Comparison of ENCODE assay signal across 15 mouse cellular contexts in the genomic region with DNA sequence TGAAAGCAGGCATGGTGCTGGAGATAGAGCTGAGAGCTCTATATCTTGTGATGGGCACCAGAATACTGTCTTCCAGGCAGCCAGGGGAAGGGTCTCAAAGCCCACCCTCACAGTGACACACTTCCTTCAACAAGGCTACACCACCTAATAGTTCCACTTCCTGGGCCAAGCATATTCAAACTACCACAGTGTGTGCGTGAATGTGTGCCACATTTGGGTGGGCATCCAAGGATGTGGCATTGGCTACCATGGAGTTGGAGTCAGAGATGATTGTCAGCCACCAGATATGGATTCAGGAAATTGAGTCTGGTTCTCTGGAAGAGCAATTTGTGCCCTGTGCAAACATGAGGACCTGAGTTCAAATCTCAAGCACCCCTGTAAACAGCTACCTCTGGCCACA. TPM values are rescaled to one million over a fixed set of nuclear protein-coding genes. Genes with fewer than 3 reads are reported as not detected.
DNase-seq lines count a peak whose midpoint lies in the region; ATAC-seq and TF ChIP-seq lines count a peak whose summit lies in the region.
"Had no signal": no experiment of that assay in that cellular context is flagged by ENCODE, and none has a peak within 500 bp of the region (broad histone marks: within the 10 kb centered on the region; RNA-seq: fewer than 3 reads in every experiment).

No protein-coding gene starts in this region.

- no peak for TF ChIP-seq EP300 in lung, postnatal 0 days (IDR thresholded peaks at IDR 0.05)
- TF ChIP-seq EP300 in liver, postnatal 0 days (IDR thresholded peaks at IDR 0.05; ENCODE audit: low read depth) = no peak

- intact Hi-C loops in heart, postnatal 10 days (cut with DNase I) = no loop called here

- ATAC-seq in heart, embryonic 13.5 days (ENCODE audit: extremely low read depth, insufficient number of reproducible peaks, low FRiP score, low TSS enrichment) = no peak
- ATAC-seq in lung, postnatal 0 days = no peak
- no peak for ATAC-seq in liver, postnatal 0 days
- no peak for ATAC-seq in forebrain, embryonic 12.5 days (ENCODE audit: low FRiP score)
- no peak for ATAC-seq in hindbrain, embryonic 13.5 days (ENCODE audit: low FRiP score)

- DNase-seq in heart, postnatal 10 days = no peak
- no peak for DNase-seq in lung, postnatal 0 days (ENCODE audit: low spot score)
- no peak for DNase-seq in lung, postnatal 4 days
- DNase-seq in liver, postnatal 0 days = no peak
- DNase-seq: cerebellum, postnatal 36 days had no signal

- no peak for TF ChIP-seq CTCF in lung, postnatal 0 days (IDR thresholded peaks at IDR 0.05)
- no peak for TF ChIP-seq CTCF in bone marrow macrophage, adult 2 months (IDR thresholded peaks at IDR 0.05; ENCODE audit: low read depth, low read length)
- no peak for TF ChIP-seq CTCF in liver, postnatal 0 days (IDR thresholded peaks at IDR 0.05; ENCODE audit: low read depth)

- peak overlapping the region; percentile 61 for H3K4me2 ChIP-seq in heart, embryonic 13.5 days
- peak overlapping the region; percentile 49 for H3K4me2 ChIP-seq in lung, postnatal 0 days (replicated peaks; ENCODE audit: low read depth, low read length)
- H3K4me2 ChIP-seq in liver, postnatal 0 days (ENCODE audit: low read depth, low read length) = peak overlapping the region; percentile 72
- H3K4me2 ChIP-seq in forebrain, embryonic 12.5 days = no peak overlapping the region
- no peak overlapping the region for H3K4me2 ChIP-seq in hindbrain, embryonic 13.5 days

- H3K9me3 ChIP-seq in heart, embryonic 13.5 days = no peaks in the 10 kb centered on the region
- no peaks in the 10 kb centered on the region for H3K9me3 ChIP-seq in lung, postnatal 0 days (ENCODE audit: low read length)
- peaks cover 3% of the 10 kb centered on the region; the same call in 1 of the 2 replicates for H3K9me3 ChIP-seq in liver, postnatal 0 days (ENCODE audit: low read length)
- no peaks in the 10 kb centered on the region for H3K9me3 ChIP-seq in forebrain, embryonic 12.5 days
- H3K9me3 ChIP-seq in hindbrain, embryonic 13.5 days = no peaks in the 10 kb centered on the region

- no peak overlapping the region for H3K9ac ChIP-seq in heart, embryonic 13.5 days
- H3K9ac ChIP-seq in lung, postnatal 0 days (replicated peaks; ENCODE audit: low read depth) = no peak overlapping the region
- H3K9ac ChIP-seq in liver, postnatal 0 days (replicated peaks) = peak overlapping the region; percentile 68
- H3K9ac ChIP-seq in forebrain, embryonic 12.5 days = no peak overlapping the region
- H3K9ac ChIP-seq in hindbrain, embryonic 13.5 days = no peak overlapping the region

- H3K36me3 ChIP-seq in heart, embryonic 13.5 days = peaks cover 5% of the 10 kb centered on the region; the same call in 1 of the 2 replicates
- no peaks in the 10 kb centered on the region for H3K36me3 ChIP-seq in lung, postnatal 0 days (ENCODE audit: insufficient read depth, low read length)
- peaks cover 19% of the 10 kb centered on the region for H3K36me3 ChIP-seq in liver, postnatal 0 days (replicated peaks; ENCODE audit: insufficient read depth, low read length)
- H3K36me3 ChIP-seq in forebrain, embryonic 12.5 days (replicated peaks) = no peaks in the 10 kb centered on the region; the same call in 1 of the 2 replicates
- H3K36me3 ChIP-seq in hindbrain, embryonic 13.5 days = no peaks in the 10 kb centered on the region

- peaks cover 15% of the 10 kb centered on the region for H3K4me1 ChIP-seq in heart, embryonic 13.5 days
- H3K4me1 ChIP-seq in lung, postnatal 0 days (ENCODE audit: insufficient read depth, low read depth, low read length) = peaks cover 6% of the 10 kb centered on the region; the same call in 1 of the 2 replicates
- peaks cover 35% of the 10 kb centered on the region for H3K4me1 ChIP-seq in bone marrow macrophage, adult 2 months (ENCODE audit: control insufficient read depth, insufficient read depth, low read length)
- peaks cover 46% of the 10 kb centered on the region for H3K4me1 ChIP-seq in liver, postnatal 0 days (ENCODE audit: insufficient read depth)
- H3K4me1 ChIP-seq in forebrain, embryonic 12.5 days = 0 out of 2 replicates have a peak, but pooled peaks cover 6% of the 10 kb centered on the region
- H3K4me1 ChIP-seq in hindbrain, embryonic 13.5 days (replicated peaks) = 0 out of 2 replicates have a peak, but pooled peaks cover 12% of the 10 kb centered on the region

- no peak overlapping the region; the same call in 1 of the 2 replicates for H3K4me3 ChIP-seq in heart, embryonic 13.5 days
- H3K4me3 ChIP-seq in lung, postnatal 0 days (ENCODE audit: low read depth, low read length) = no peak overlapping the region
- H3K4me3 ChIP-seq in bone marrow macrophage, adult 2 months (ENCODE audit: insufficient read depth, low read length) = no peak overlapping the region
- peak overlapping the region; percentile 56 for H3K4me3 ChIP-seq in liver, postnatal 0 days (ENCODE audit: low read depth, low read length)
- H3K4me3 ChIP-seq in forebrain, embryonic 12.5 days (replicated peaks) = no peak overlapping the region
- H3K4me3 ChIP-seq in hindbrain, embryonic 13.5 days = no peak overlapping the region

- 85% methylated on average over 1 of the region's 1 CpGs for WGBS in heart, embryonic 13.5 days
- WGBS in lung, postnatal 0 days = 83% methylated on average over 1 of the region's 1 CpGs
- 86% methylated on average over 1 of the region's 1 CpGs for WGBS in liver, postnatal 0 days (ENCODE audit: insufficient replicate concordance)
- WGBS in forebrain, embryonic 12.5 days = 93% methylated on average over 1 of the region's 1 CpGs
- 96% methylated on average over 1 of the region's 1 CpGs for WGBS in hindbrain, embryonic 13.5 days

- no peaks in the 10 kb centered on the region for H3K27me3 ChIP-seq in heart, embryonic 13.5 days (replicated peaks)
- no peaks in the 10 kb centered on the region for H3K27me3 ChIP-seq in lung, postnatal 0 days (replicated peaks; ENCODE audit: insufficient read depth, low read length)
- H3K27me3 ChIP-seq in liver, postnatal 0 days (ENCODE audit: insufficient read depth, low read length) = no peaks in the 10 kb centered on the region
- H3K27me3 ChIP-seq in forebrain, embryonic 12.5 days = no peaks in the 10 kb centered on the region
- no peaks in the 10 kb centered on the region for H3K27me3 ChIP-seq in hindbrain, embryonic 13.5 days

- peak overlapping the region; percentile 73 for H3K27ac ChIP-seq in heart, embryonic 13.5 days (replicated peaks)
- H3K27ac ChIP-seq in lung, postnatal 0 days (ENCODE audit: low read length) = peak overlapping the region; percentile 75
- H3K27ac ChIP-seq in bone marrow macrophage, adult 2 months (ENCODE audit: insufficient read depth, low read depth, low read length) = peak overlapping the region; percentile 58
- peak overlapping the region; percentile 97 for H3K27ac ChIP-seq in liver, postnatal 0 days (ENCODE audit: low read depth)
- H3K27ac ChIP-seq in forebrain, embryonic 12.5 days = no peak overlapping the region
- H3K27ac ChIP-seq in hindbrain, embryonic 13.5 days = no peak overlapping the region

- no peak for TF ChIP-seq POLR2A in bone marrow macrophage, adult 2 months (IDR thresholded peaks at IDR 0.05; ENCODE audit: borderline replicate concordance, low read depth, low read length)

RNA-seq across cellular contexts. Expression of a gene that starts 0.9 kb away (rescaled TPM):
- polyA plus RNA-seq in heart, embryonic 13.5 days (2015; fragmentation: Nextera tagmentation; extraction: Ambion mirVana) = 2.4 and 2.8 TPM in 2 replicates
- total RNA-seq in heart, postnatal 10 days (2021) = 1 to 10 TPM; 2.2 to 3.3 TPM
- polyA plus RNA-seq in lung, postnatal 0 days (2015; fragmentation: Nextera tagmentation; extraction: Ambion mirVana) = 2.7 and 3.7 TPM in 2 replicates
- polyA plus RNA-seq in bone marrow macrophage, adult 2 months (2012; ENCODE audit: insufficient read depth, insufficient read length, missing spikeins) = 52.2 and 56.0 TPM in 2 replicates
- polyA plus RNA-seq in liver, postnatal 0 days (2015; fragmentation: Nextera tagmentation; extraction: Ambion mirVana) = 4.6 and 5.4 TPM in 2 replicates
- polyA plus RNA-seq in forebrain, embryonic 12.5 days (2016; fragmentation: Nextera tagmentation; extraction: Ambion mirVana) = 4.6 and 5.3 TPM in 2 replicates
- 8.8 and 9.5 TPM in 2 replicates for polyA plus RNA-seq in hindbrain, embryonic 13.5 days (2015; fragmentation: Nextera tagmentation; extraction: Ambion mirVana)

RNA-seq across cellular contexts. Expression of a gene that starts 11.3 kb away (rescaled TPM):
- polyA plus RNA-seq in heart, embryonic 13.5 days (2015; fragmentation: Nextera tagmentation; extraction: Ambion mirVana) = 4.8 and 5.0 TPM in 2 replicates
- total RNA-seq in heart, postnatal 10 days (2021) = 10 to 100 TPM; 16.6 TPM
- 50.4 and 53.1 TPM in 2 replicates for polyA plus RNA-seq in lung, postnatal 0 days (2015; fragmentation: Nextera tagmentation; extraction: Ambion mirVana)
- 351 and 364 TPM in 2 replicates for polyA plus RNA-seq in bone marrow macrophage, adult 2 months (2012; ENCODE audit: insufficient read depth, insufficient read length, missing spikeins)
- polyA plus RNA-seq in liver, postnatal 0 days (2015; fragmentation: Nextera tagmentation; extraction: Ambion mirVana) = 113 and 120 TPM in 2 replicates
- polyA plus RNA-seq in forebrain, embryonic 12.5 days (2016; fragmentation: Nextera tagmentation; extraction: Ambion mirVana) = 4.8 and 5.5 TPM in 2 replicates
- polyA plus RNA-seq in hindbrain, embryonic 13.5 days (2015; fragmentation: Nextera tagmentation; extraction: Ambion mirVana) = 3.2 and 3.3 TPM in 2 replicates

RNA-seq across cellular contexts. Expression of a gene that starts 21.2 kb away (rescaled TPM):
- polyA plus RNA-seq in heart, embryonic 13.5 days (2015; fragmentation: Nextera tagmentation; extraction: Ambion mirVana) = 6.9 and 7.5 TPM in 2 replicates
- total RNA-seq in heart, postnatal 10 days (2021) = 10 to 100 TPM; 11.0 to 11.8 TPM
- 23.9 and 24.4 TPM in 2 replicates for polyA plus RNA-seq in lung, postnatal 0 days (2015; fragmentation: Nextera tagmentation; extraction: Ambion mirVana)
- polyA plus RNA-seq in bone marrow macrophage, adult 2 months (2012; ENCODE audit: insufficient read depth, insufficient read length, missing spikeins) = 89.0 and 112 TPM in 2 replicates
- 16.2 and 17.1 TPM in 2 replicates for polyA plus RNA-seq in liver, postnatal 0 days (2015; fragmentation: Nextera tagmentation; extraction: Ambion mirVana)
- 5.2 and 5.4 TPM in 2 replicates for polyA plus RNA-seq in forebrain, embryonic 12.5 days (2016; fragmentation: Nextera tagmentation; extraction: Ambion mirVana)
- 6.7 and 7.0 TPM in 2 replicates for polyA plus RNA-seq in hindbrain, embryonic 13.5 days (2015; fragmentation: Nextera tagmentation; extraction: Ambion mirVana)

RNA-seq across cellular contexts. Expression of a gene that starts 21.5 kb away (rescaled TPM):
- polyA plus RNA-seq in heart, embryonic 13.5 days (2015; fragmentation: Nextera tagmentation; extraction: Ambion mirVana) = not detected in 2 replicates
- total RNA-seq in heart, postnatal 10 days (2021) = under 1 TPM in 1 of 2 experiments, not detected in 1; 0.15 TPM
- not detected in 2 replicates for polyA plus RNA-seq in lung, postnatal 0 days (2015; fragmentation: Nextera tagmentation; extraction: Ambion mirVana)
- polyA plus RNA-seq in bone marrow macrophage, adult 2 months (2012; ENCODE audit: insufficient read depth, insufficient read length, missing spikeins) = 0.72 TPM in 1 of 2 replicates, not detected in the other
- not detected in 2 replicates for polyA plus RNA-seq in liver, postnatal 0 days (2015; fragmentation: Nextera tagmentation; extraction: Ambion mirVana)
- not detected in 2 replicates for polyA plus RNA-seq in forebrain, embryonic 12.5 days (2016; fragmentation: Nextera tagmentation; extraction: Ambion mirVana)
- not detected in 2 replicates for polyA plus RNA-seq in hindbrain, embryonic 13.5 days (2015; fragmentation: Nextera tagmentation; extraction: Ambion mirVana)
- total RNA-seq: gastrocnemius, postnatal 4 days; left cerebral cortex, adult 8-10 months had no signal
- polyA plus RNA-seq: brain, embryonic 14.5 days; forebrain, embryonic 11.5 days; kidney, embryonic 16.5 days; testis, adult 2 months had no signal

RNA-seq across cellular contexts. Expression of a gene that starts 36.9 kb away (rescaled TPM):
- not detected in 2 replicates for polyA plus RNA-seq in heart, embryonic 13.5 days (2015; fragmentation: Nextera tagmentation; extraction: Ambion mirVana)
- total RNA-seq in heart, postnatal 10 days (2021) = 1 to 10 TPM; 2.1 to 2.4 TPM
- not detected in 2 replicates for polyA plus RNA-seq in lung, postnatal 0 days (2015; fragmentation: Nextera tagmentation; extraction: Ambion mirVana)
- polyA plus RNA-seq in bone marrow macrophage, adult 2 months (2012; ENCODE audit: insufficient read depth, insufficient read length, missing spikeins) = not detected in 2 replicates
- 0.12 TPM in 1 of 2 replicates, not detected in the other for polyA plus RNA-seq in liver, postnatal 0 days (2015; fragmentation: Nextera tagmentation; extraction: Ambion mirVana)
- polyA plus RNA-seq in forebrain, embryonic 12.5 days (2016; fragmentation: Nextera tagmentation; extraction: Ambion mirVana) = not detected in 2 replicates
- polyA plus RNA-seq in hindbrain, embryonic 13.5 days (2015; fragmentation: Nextera tagmentation; extraction: Ambion mirVana) = not detected in 2 replicates
- polyA plus RNA-seq: brain, embryonic 14.5 days; forebrain, embryonic 11.5 days; kidney, embryonic 16.5 days had no signal

Comparison
In these comparisons a context has a peak if more than half of its experiments do, and no peak if none do; other contexts are left out.
1. H3K27ac ChIP-seq: peak in heart, embryonic 13.5 days (single experiment), lung, postnatal 0 days (single experiment), bone marrow macrophage, adult 2 months (single experiment) and liver, postnatal 0 days (single experiment); none in forebrain, embryonic 12.5 days (single experiment) and hindbrain, embryonic 13.5 days (single experiment).
2. H3K4me2 ChIP-seq: peak in heart, embryonic 13.5 days (single experiment), lung, postnatal 0 days (single experiment) and liver, postnatal 0 days (single experiment); none in forebrain, embryonic 12.5 days (single experiment) and hindbrain, embryonic 13.5 days (single experiment).